Mouse (Mus musculus): ENCODE data around the gene Sh3pxd2a. TPM values are rescaled to one million over a fixed set of nuclear protein-coding genes. Genes with fewer than 3 reads are reported as not detected.
A peak's percentile ranks its signal among the peaks of the same experiment; 100 is the strongest.

Sh3pxd2a gene
- polyA plus RNA-seq, 1 experiment, result 150 TPM

GRCm38 (mm10) chr19:47356188-47356857 is 107.9 kb downstream of the Sh3pxd2a start:
- TF ChIP-seq POLR2A (IDR thresholded peaks at IDR 0.05; ENCODE audit: low read depth, low read length), result no peak
- no peak for TF ChIP-seq CTCF (IDR thresholded peaks at IDR 0.05; ENCODE audit: borderline replicate concordance, insufficient read depth, low read length)
- Histone ChIP-seq H3K4me1 (ENCODE audit: control insufficient read depth, insufficient read depth, low read length) (no peaks in the 10 kb centered on the region), H3K4me3 (ENCODE audit: insufficient read depth, low read length) (no peak overlapping the region), H3K27ac (ENCODE audit: insufficient read depth, low read length) (no peak overlapping the region)

GRCm38 (mm10) chr19:47354456-47354855 is 109.7 kb downstream of the Sh3pxd2a start:
- TF ChIP-seq POLR2A (IDR thresholded peaks at IDR 0.05; ENCODE audit: low read depth, low read length) (no peak), CTCF (IDR thresholded peaks at IDR 0.05; ENCODE audit: borderline replicate concordance, insufficient read depth, low read length) (no peak)
- no peak overlapping the region for H3K4me3 ChIP-seq (ENCODE audit: insufficient read depth, low read length)
- no peaks in the 10 kb centered on the region for H3K4me1 ChIP-seq (ENCODE audit: control insufficient read depth, insufficient read depth, low read length)
- H3K27ac ChIP-seq (ENCODE audit: insufficient read depth, low read length), result no peak overlapping the region

GRCm38 (mm10) chr19:47349043-47349442 is 115.2 kb downstream of the Sh3pxd2a start:
- Histone ChIP-seq H3K27ac (ENCODE audit: insufficient read depth, low read length) (no peak overlapping the region), H3K4me1 (ENCODE audit: control insufficient read depth, insufficient read depth, low read length) (no peaks in the 10 kb centered on the region; the same call in 1 of the 2 replicates), H3K4me3 (ENCODE audit: insufficient read depth, low read length) (no peak overlapping the region)
- TF ChIP-seq POLR2A (IDR thresholded peaks at IDR 0.05; ENCODE audit: low read depth, low read length) (no peak), CTCF (IDR thresholded peaks at IDR 0.05; ENCODE audit: borderline replicate concordance, insufficient read depth, low read length) (no peak)

GRCm38 (mm10) chr19:47348395-47349016 is 115.7 kb downstream of the Sh3pxd2a start:
- Histone ChIP-seq H3K4me1 (ENCODE audit: control insufficient read depth, insufficient read depth, low read length) (no peaks in the 10 kb centered on the region; the same call in 1 of the 2 replicates), H3K4me3 (ENCODE audit: insufficient read depth, low read length) (no peak overlapping the region), H3K27ac (ENCODE audit: insufficient read depth, low read length) (no peak overlapping the region)
- TF ChIP-seq CTCF (IDR thresholded peaks at IDR 0.05; ENCODE audit: borderline replicate concordance, insufficient read depth, low read length), result no peak
- no peak for TF ChIP-seq POLR2A (IDR thresholded peaks at IDR 0.05; ENCODE audit: low read depth, low read length)

- H3K4me1 ChIP-seq (ENCODE audit: control insufficient read depth, insufficient read depth, low read length), result no peaks in the 10 kb centered on the region; the same call in 1 of the 2 replicates
- no peak overlapping the region for H3K27ac ChIP-seq (ENCODE audit: insufficient read depth, low read length)
- H3K4me3 ChIP-seq (ENCODE audit: insufficient read depth, low read length), result no peak overlapping the region
- TF ChIP-seq POLR2A (IDR thresholded peaks at IDR 0.05; ENCODE audit: low read depth, low read length) (no peak), CTCF (IDR thresholded peaks at IDR 0.05; ENCODE audit: borderline replicate concordance, insufficient read depth, low read length) (no peak)
These were observed 117.1 kb downstream of the Sh3pxd2a start for GRCm38 (mm10) chr19:47347021-47347643.

- Histone ChIP-seq H3K4me1 (ENCODE audit: control insufficient read depth, insufficient read depth, low read length) (no peaks in the 10 kb centered on the region; the same call in 1 of the 2 replicates), H3K4me3 (ENCODE audit: insufficient read depth, low read length) (no peak overlapping the region), H3K27ac (ENCODE audit: insufficient read depth, low read length) (peak overlapping the region; percentile 1; the same call in 1 of the 2 replicates)
- TF ChIP-seq POLR2A (IDR thresholded peaks at IDR 0.05; ENCODE audit: low read depth, low read length), result no peak
- no peak for TF ChIP-seq CTCF (IDR thresholded peaks at IDR 0.05; ENCODE audit: borderline replicate concordance, insufficient read depth, low read length)
These were observed 117.6 kb downstream of the Sh3pxd2a start for GRCm38 (mm10) chr19:47346606-47347005.

- peak overlapping the region; percentile 20; the same call in 1 of the 2 replicates for H3K27ac ChIP-seq (ENCODE audit: insufficient read depth, low read length)
- H3K4me3 ChIP-seq (ENCODE audit: insufficient read depth, low read length), result no peak overlapping the region
- TF ChIP-seq CTCF (IDR thresholded peaks at IDR 0.05; ENCODE audit: borderline replicate concordance, insufficient read depth, low read length) (no peak), POLR2A (IDR thresholded peaks at IDR 0.05; ENCODE audit: low read depth, low read length) (no peak)
- H3K4me1 ChIP-seq (ENCODE audit: control insufficient read depth, insufficient read depth, low read length), result no peaks in the 10 kb centered on the region; the same call in 1 of the 2 replicates
These were observed 118.2 kb downstream of the Sh3pxd2a start for GRCm38 (mm10) chr19:47345851-47346568.

- Histone ChIP-seq H3K4me3 (ENCODE audit: insufficient read depth, low read length) (peak overlapping the region; percentile 39), H3K4me1 (ENCODE audit: control insufficient read depth, insufficient read depth, low read length) (no peaks in the 10 kb centered on the region; the same call in 1 of the 2 replicates), H3K27ac (ENCODE audit: insufficient read depth, low read length) (no peak overlapping the region)
- TF ChIP-seq CTCF (IDR thresholded peaks at IDR 0.05; ENCODE audit: borderline replicate concordance, insufficient read depth, low read length) (no peak), POLR2A (IDR thresholded peaks at IDR 0.05; ENCODE audit: low read depth, low read length) (0 out of 2 replicates have a peak, but pooled peaks have one; percentile 38)
These were observed 120.8 kb downstream of the Sh3pxd2a start for GRCm38 (mm10) chr19:47343422-47343821.

GRCm38 (mm10) chr19:47339165-47339564 is 125.0 kb downstream of the Sh3pxd2a start:
- H3K4me3 ChIP-seq (ENCODE audit: insufficient read depth, low read length), result no peak overlapping the region
- H3K4me1 ChIP-seq (ENCODE audit: control insufficient read depth, insufficient read depth, low read length), result no peaks in the 10 kb centered on the region
- TF ChIP-seq POLR2A (IDR thresholded peaks at IDR 0.05; ENCODE audit: low read depth, low read length) (no peak), CTCF (IDR thresholded peaks at IDR 0.05; ENCODE audit: borderline replicate concordance, insufficient read depth, low read length) (peak; percentile 61; the same call in 1 of the 2 replicates)
- no peak overlapping the region for H3K27ac ChIP-seq (ENCODE audit: insufficient read depth, low read length)
